In genomic region chr17:57219884-57220207, GRCm38 (mm10) we compare ENCODE assay signal across 9 mouse cellular contexts. TPM values are rescaled to one million over a fixed set of nuclear protein-coding genes. Genes with fewer than 3 reads are reported as not detected.
DNase-seq lines count a peak whose midpoint lies in the region; ATAC-seq lines count a peak whose summit lies in the region.
"Had no signal": no experiment of that assay in that cellular context is flagged by ENCODE, and none has a peak within 500 bp of the region (broad histone marks: within the 10 kb centered on the region; RNA-seq: fewer than 3 reads in every experiment).

No protein-coding gene starts in this region.

- no peak overlapping the region for H3K27ac ChIP-seq in forebrain, embryonic 14.5 days (ENCODE audit: low read depth, low read length)
- H3K27ac ChIP-seq in forebrain, embryonic 16.5 days (ENCODE audit: low read length) = no peak overlapping the region
- H3K27ac ChIP-seq: hindbrain, embryonic 15.5 days had no signal

- peak; percentile 11 for DNase-seq in forebrain, embryonic 14.5 days (ENCODE audit: low spot score)
- DNase-seq in urinary bladder, postnatal 14 days (ENCODE audit: low spot score) = peak; percentile 48
- DNase-seq in urinary bladder, adult 18-20 months (ENCODE audit: low spot score in 2 of 2) = no peak
- peak; percentile 25 for DNase-seq in mesoderm, embryonic 11.5 days (ENCODE audit: low read depth, low spot score)
- DNase-seq in c-Kit-positive CD71-positive TER-119-positive erythroid progenitor cells, embryonic 14.5 days (ENCODE audit: low spot score) = no peak

- no peak overlapping the region for H3K4me3 ChIP-seq in forebrain, embryonic 14.5 days (ENCODE audit: low read depth, low read length)
- no peak overlapping the region for H3K4me3 ChIP-seq in forebrain, embryonic 16.5 days (replicated peaks; ENCODE audit: low read length)
- H3K4me3 ChIP-seq: hindbrain, embryonic 15.5 days had no signal

- H3K36me3 ChIP-seq in forebrain, embryonic 14.5 days (ENCODE audit: control insufficient read depth, insufficient read depth, low read length) = no peaks in the 10 kb centered on the region
- H3K36me3 ChIP-seq in forebrain, embryonic 16.5 days (ENCODE audit: control insufficient read depth, insufficient read depth) = no peaks in the 10 kb centered on the region
- H3K36me3 ChIP-seq: hindbrain, embryonic 15.5 days had no signal

- ATAC-seq in forebrain, embryonic 14.5 days = no peak
- ATAC-seq in forebrain, embryonic 16.5 days = no peak
- ATAC-seq in inflammation-experienced regulatory T-cells, adult 6 months = peak; percentile 45
- ATAC-seq in cerebellum, adult (ENCODE audit: insufficient number of reproducible peaks, low FRiP score, low TSS enrichment) = no peak

- H3K9ac ChIP-seq in forebrain, embryonic 14.5 days (ENCODE audit: low read length) = no peak overlapping the region
- H3K9ac ChIP-seq in forebrain, embryonic 16.5 days (replicated peaks; ENCODE audit: low read depth, low read length) = no peak overlapping the region
- H3K9ac ChIP-seq: hindbrain, embryonic 15.5 days had no signal

- H3K27me3 ChIP-seq in forebrain, embryonic 14.5 days (replicated peaks; ENCODE audit: control insufficient read depth, insufficient read depth, low read length) = no peaks in the 10 kb centered on the region
- H3K27me3 ChIP-seq in forebrain, embryonic 16.5 days (replicated peaks; ENCODE audit: control insufficient read depth, insufficient read depth, low read length) = no peaks in the 10 kb centered on the region

- no peaks in the 10 kb centered on the region for H3K9me3 ChIP-seq in forebrain, embryonic 14.5 days (replicated peaks; ENCODE audit: control insufficient read depth, low read length)
- no peaks in the 10 kb centered on the region for H3K9me3 ChIP-seq in forebrain, embryonic 16.5 days (ENCODE audit: control insufficient read depth, low read length)
- H3K9me3 ChIP-seq: hindbrain, embryonic 15.5 days had no signal

- H3K4me2 ChIP-seq in forebrain, embryonic 14.5 days (ENCODE audit: low read length) = no peak overlapping the region
- no peak overlapping the region for H3K4me2 ChIP-seq in forebrain, embryonic 16.5 days (ENCODE audit: low read length)
- H3K4me2 ChIP-seq: hindbrain, embryonic 15.5 days had no signal

- WGBS in forebrain, embryonic 14.5 days = 25% methylated on average over 3 of the region's 3 CpGs
- WGBS in forebrain, embryonic 16.5 days = 12% methylated on average over 3 of the region's 3 CpGs

- no peaks in the 10 kb centered on the region for H3K4me1 ChIP-seq in forebrain, embryonic 14.5 days (ENCODE audit: control insufficient read depth, insufficient read depth, low read length)
- no peaks in the 10 kb centered on the region for H3K4me1 ChIP-seq in forebrain, embryonic 16.5 days (replicated peaks; ENCODE audit: control insufficient read depth, insufficient read depth, low read length)
- H3K4me1 ChIP-seq: hindbrain, embryonic 15.5 days had no signal

RNA-seq across cellular contexts. Expression of gene C3, which starts 8.1 kb away (rescaled TPM):
- polyA plus RNA-seq in forebrain, embryonic 14.5 days (2014; fragmentation: Nextera tagmentation; extraction: Ambion mirVana) = 0.71 and 0.90 TPM in 2 replicates
- 0.65 and 1.2 TPM in 2 replicates for polyA plus RNA-seq in forebrain, embryonic 16.5 days (2015; fragmentation: Nextera tagmentation; extraction: Ambion mirVana)
- polyA plus RNA-seq in inflammation-experienced regulatory T-cells, adult 6 months (2017; shearing (Covaris generic)) = 1 to 10 TPM; 1.0 to 3.6 (median 1.8) TPM

RNA-seq across cellular contexts. Expression of gene Tnfsf14, which starts 25.9 kb away (rescaled TPM):
- not detected in 2 replicates for polyA plus RNA-seq in forebrain, embryonic 14.5 days (2014; fragmentation: Nextera tagmentation; extraction: Ambion mirVana)
- not detected in 2 replicates for polyA plus RNA-seq in forebrain, embryonic 16.5 days (2015; fragmentation: Nextera tagmentation; extraction: Ambion mirVana)
- 10 to 100 TPM; 13.3 to 15.2 (median 14.1) TPM for polyA plus RNA-seq in inflammation-experienced regulatory T-cells, adult 6 months (2017; shearing (Covaris generic))

RNA-seq across cellular contexts. Expression of gene Gpr108, which starts 28.4 kb away (rescaled TPM):
- polyA plus RNA-seq in forebrain, embryonic 14.5 days (2014; fragmentation: Nextera tagmentation; extraction: Ambion mirVana) = 19.3 and 19.6 TPM in 2 replicates
- polyA plus RNA-seq in forebrain, embryonic 16.5 days (2015; fragmentation: Nextera tagmentation; extraction: Ambion mirVana) = 18.2 and 18.3 TPM in 2 replicates
- polyA plus RNA-seq in inflammation-experienced regulatory T-cells, adult 6 months (2017; shearing (Covaris generic)) = 10 to 100 TPM; 49.0 to 66.3 (median 56.5) TPM

RNA-seq across cellular contexts. Expression of gene Trip10, which starts 29.4 kb away (rescaled TPM):
- 10.4 and 11.8 TPM in 2 replicates for polyA plus RNA-seq in forebrain, embryonic 14.5 days (2014; fragmentation: Nextera tagmentation; extraction: Ambion mirVana)
- polyA plus RNA-seq in forebrain, embryonic 16.5 days (2015; fragmentation: Nextera tagmentation; extraction: Ambion mirVana) = 12.0 and 14.2 TPM in 2 replicates
- 1 to 10 TPM; 1.0 to 4.4 (median 3.6) TPM for polyA plus RNA-seq in inflammation-experienced regulatory T-cells, adult 6 months (2017; shearing (Covaris generic))

RNA-seq across cellular contexts. Expression of gene Vav1, which starts 59.1 kb away (rescaled TPM):
- 0.95 and 1.2 TPM in 2 replicates for polyA plus RNA-seq in forebrain, embryonic 14.5 days (2014; fragmentation: Nextera tagmentation; extraction: Ambion mirVana)
- polyA plus RNA-seq in forebrain, embryonic 16.5 days (2015; fragmentation: Nextera tagmentation; extraction: Ambion mirVana) = 1.1 and 1.3 TPM in 2 replicates
- polyA plus RNA-seq in inflammation-experienced regulatory T-cells, adult 6 months (2017; shearing (Covaris generic)) = 10 to 100 TPM; 66.1 to 89.2 (median 85.7) TPM

Comparison
In these comparisons a context has a peak if more than half of its experiments do, and no peak if none do; other contexts are left out.
1. DNase-seq: peak in forebrain, embryonic 14.5 days (single experiment), urinary bladder, postnatal 14 days (single experiment) and mesoderm, embryonic 11.5 days (single experiment); none in urinary bladder, adult 18-20 months (0 of 2) and c-Kit-positive CD71-positive TER-119-positive erythroid progenitor cells, embryonic 14.5 days (single experiment).
2. RNA of gene Tnfsf14, which starts 25.9 kb away (polyA plus RNA-seq): 13.3 to 15.2 TPM in inflammation-experienced regulatory T-cells, adult 6 months; not detected in forebrain, embryonic 16.5 days and not detected in forebrain, embryonic 14.5 days; every median in the first group is over 10 times any median in the second.